Mouse (Mus musculus) limb, embryonic 14.5 days (tissue): Measurements from ENCODE around the gene Fbxl20. TPM values are rescaled to one million over a fixed set of nuclear protein-coding genes. Genes with fewer than 3 reads are reported as not detected.

ENCODE experiments used
- ATAC-seq: fragments of 200-750 bp; cut with Nextera tagmentation; 2 replicates; pipeline ENCODE4 v1.8.0; 2017; ENCODE audit warnings: low read depth, moderate number of reproducible peaks, moderate TSS enrichment; ENCODE audit not compliant: low FRiP score
- DNase-seq: peaks from one replicate; pipeline ENCODE4 v3.0.0-alpha.2; 2015; ENCODE audit warnings: low spot score
- H3K27ac ChIP-seq: fragments of 300-500 bp; sonication (generic); replicated peaks from 2 replicates; pipeline ENCODE4 v1.5.1; 2014; ENCODE audit warnings: low read depth, mild to moderate bottlenecking, low read length, moderate library complexity, mixed read lengths
- H3K27me3 ChIP-seq: fragments of 300-500 bp; sonication (generic); 2 replicates; pipeline ENCODE4 v1.6.1; 2014; ENCODE audit warnings: low read length, mixed read lengths; ENCODE audit not compliant: control insufficient read depth, insufficient read depth
- H3K36me3 ChIP-seq: fragments of 300-500 bp; sonication (generic); 2 replicates; pipeline ENCODE4 v1.6.1; 2014; ENCODE audit warnings: mild to moderate bottlenecking, low read length, moderate library complexity, mixed read lengths; ENCODE audit not compliant: control insufficient read depth, insufficient read depth
- H3K4me1 ChIP-seq: fragments of 300-500 bp; sonication (generic); 2 replicates; pipeline ENCODE4 v1.6.1; 2014; ENCODE audit warnings: antibody characterized with exemption, low read length, mixed read lengths; ENCODE audit not compliant: control insufficient read depth, insufficient read depth
- H3K4me2 ChIP-seq: fragments of 300-500 bp; sonication (generic); replicated peaks from 2 replicates; pipeline ENCODE4 v1.6.1; 2014; ENCODE audit warnings: low read depth, mild to moderate bottlenecking, low read length, moderate library complexity; ENCODE audit not compliant: severe bottlenecking
- H3K4me3 ChIP-seq: fragments of 300-500 bp; sonication (generic); replicated peaks from 2 replicates; pipeline ENCODE4 v1.5.1; 2014; ENCODE audit warnings: low read length
- H3K9ac ChIP-seq: fragments of 300-500 bp; sonication (generic); 2 replicates; pipeline ENCODE4 v1.6.1; 2014; ENCODE audit warnings: mild to moderate bottlenecking, low read depth, low read length, moderate library complexity; ENCODE audit not compliant: severe bottlenecking
- H3K9me3 ChIP-seq: fragments of 300-500 bp; sonication (generic); 2 replicates; pipeline ENCODE4 v1.6.1; 2016; ENCODE audit warnings: low read length; ENCODE audit not compliant: control insufficient read depth
- POLR2A ChIP-seq: fragments of 200-500 bp; IDR thresholded peaks from 2 replicates; pipeline ENCODE4 v1.8.0; 2012; ENCODE audit warnings: inconsistent platforms, mild to moderate bottlenecking, moderate library complexity, borderline replicate concordance; ENCODE audit not compliant: insufficient read depth, insufficient read length; ENCODE audit errors: extremely low read depth
- WGBS: fragments of 180-500 bp; shearing (Covaris S2); extraction: QIAGEN DNeasy Blood & Tissue Kit; methylation state at CpG from one replicate; pipeline ENCODE4 v1.1.7; 2014; 5-methylcytosine and 5-hydroxymethylcytosine counted together
- polyA plus RNA-seq, 2 experiments: library from polyadenylated mRNA; depleted of rRNA in 1 of 2; stranded (reverse) in 1 of 2; unstranded in 1 of 2; fragments of >200 nt; fragmentation: Nextera tagmentation in 1 of 2; extraction: Ambion mirVana in 1 of 2; gene quantifications; 2 replicates each; pipeline versions ENCODE4 v1.2.1 to v1.2.3; 2012 to 2014

Fbxl20 gene
- polyA plus RNA-seq, 2 experiments: 17.8 to 18.4 TPM

- Histone ChIP-seq H3K4me2 (peak overlapping the region; percentile 77), H3K4me3 (peak overlapping the region; percentile 45), H3K9me3 (no peaks in the 10 kb centered on the region), H3K27ac (no peak overlapping the region), H3K27me3 (peaks cover 35% of the 10 kb centered on the region), H3K36me3 (no peaks in the 10 kb centered on the region), H3K9ac (peak overlapping the region; percentile 43), H3K4me1 (peaks cover 5% of the 10 kb centered on the region)
- ATAC-seq (no peak), DNase-seq (no peak)
- WGBS: 1% methylated on average over 59 of the region's 83 CpGs
- TF ChIP-seq POLR2A: no peak
Observed at GRCm38 (mm10) chr11:98052129-98052988, 97.8 kb downstream of the Fbxl20 start.

GRCm38 (mm10) chr11:98051611-98052128 is 98.5 kb downstream of the Fbxl20 start:
- H3K4me2 ChIP-seq: peak overlapping the region; percentile 77
- peaks cover 2% of the 10 kb centered on the region; the same call in 1 of the 2 replicates for H3K4me1 ChIP-seq
- 8% methylated on average over 12 of the region's 12 CpGs for WGBS
- no peaks in the 10 kb centered on the region for H3K9me3 ChIP-seq
- H3K27me3 ChIP-seq: peaks cover 35% of the 10 kb centered on the region
- 0 out of 2 replicates have a peak overlapping the region, but pooled peaks have one; percentile 43 for H3K9ac ChIP-seq
- H3K36me3 ChIP-seq: no peaks in the 10 kb centered on the region
- H3K4me3 ChIP-seq: peak overlapping the region; percentile 45
- ATAC-seq (no peak), DNase-seq (no peak)
- H3K27ac ChIP-seq: no peak overlapping the region
- TF ChIP-seq POLR2A: no peak

GRCm38 (mm10) chr11:98050940-98051339 is 99.3 kb downstream of the Fbxl20 start:
- no peak for DNase-seq
- no peak overlapping the region for H3K4me2 ChIP-seq
- H3K4me3 ChIP-seq: no peak overlapping the region
- peaks cover 35% of the 10 kb centered on the region for H3K27me3 ChIP-seq
- H3K27ac ChIP-seq: no peak overlapping the region
- TF ChIP-seq POLR2A: no peak
- 22% methylated on average over 1 of the region's 2 CpGs for WGBS
- ATAC-seq: no peak
- H3K9me3 ChIP-seq: no peaks in the 10 kb centered on the region
- no peak overlapping the region for H3K9ac ChIP-seq
- peaks cover 2% of the 10 kb centered on the region; the same call in 1 of the 2 replicates for H3K4me1 ChIP-seq
- H3K36me3 ChIP-seq: no peaks in the 10 kb centered on the region

- TF ChIP-seq POLR2A: no peak
- H3K9me3 ChIP-seq: no peaks in the 10 kb centered on the region
- no peak overlapping the region for H3K9ac ChIP-seq
- WGBS: 17% methylated on average over 2 of the region's 2 CpGs
- no peak overlapping the region for H3K27ac ChIP-seq
- peaks cover 35% of the 10 kb centered on the region for H3K27me3 ChIP-seq
- H3K4me3 ChIP-seq: no peak overlapping the region
- no peaks in the 10 kb centered on the region for H3K36me3 ChIP-seq
- no peak for DNase-seq
- H3K4me1 ChIP-seq: peaks cover 2% of the 10 kb centered on the region; the same call in 1 of the 2 replicates
- ATAC-seq: no peak
- no peak overlapping the region for H3K4me2 ChIP-seq
Observed at GRCm38 (mm10) chr11:98050520-98050815, 99.7 kb downstream of the Fbxl20 start.

- no peak for DNase-seq
- H3K4me1 ChIP-seq: peaks cover 2% of the 10 kb centered on the region; the same call in 1 of the 2 replicates
- no peak for ATAC-seq
- H3K27ac ChIP-seq: no peak overlapping the region
- no peak for TF ChIP-seq POLR2A
- H3K4me3 ChIP-seq: no peak overlapping the region
- no peaks in the 10 kb centered on the region for H3K36me3 ChIP-seq
- H3K4me2 ChIP-seq: no peak overlapping the region
- H3K27me3 ChIP-seq: peaks cover 35% of the 10 kb centered on the region
- no peak overlapping the region for H3K9ac ChIP-seq
- 63% methylated on average over 14 of the region's 14 CpGs for WGBS
- no peaks in the 10 kb centered on the region for H3K9me3 ChIP-seq
Observed at GRCm38 (mm10) chr11:98049672-98050519, 100.3 kb downstream of the Fbxl20 start.
